ENCODE assay signal across 18 mouse cellular contexts in the genomic region with DNA sequence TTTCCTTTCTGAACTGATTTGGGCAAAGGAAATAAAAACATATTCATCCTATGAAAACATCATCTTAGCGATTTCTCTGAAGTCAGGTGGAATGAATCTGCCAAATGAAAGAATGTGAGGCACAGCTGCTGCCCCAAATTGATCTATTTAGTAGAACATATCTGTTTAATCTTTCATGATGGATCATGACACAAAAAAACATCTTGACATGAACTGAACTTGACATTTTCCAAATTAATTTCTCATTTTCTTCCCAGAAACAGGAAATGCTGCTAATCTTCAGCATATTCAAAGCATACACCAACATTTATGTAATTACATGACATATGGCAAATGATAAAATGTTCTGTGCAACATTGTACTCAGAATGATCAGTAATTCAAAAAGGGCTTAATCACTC.
"Had no signal": no experiment of that assay in that cellular context is flagged by ENCODE, and none has a peak within 500 bp of the region (broad histone marks: within the 10 kb centered on the region; RNA-seq: fewer than 3 reads in every experiment).

No protein-coding gene starts in this region.

- H3K4me1 ChIP-seq: kidney, embryonic 15.5 days; liver, embryonic 13.5 days; midbrain, embryonic 12.5 days; midbrain, embryonic 15.5 days; neural tube, embryonic 13.5 days had no signal

- H3K4me2 ChIP-seq: kidney, embryonic 15.5 days; liver, embryonic 13.5 days; midbrain, embryonic 12.5 days; midbrain, embryonic 15.5 days; neural tube, embryonic 13.5 days had no signal

- H3K9ac ChIP-seq: kidney, embryonic 15.5 days; liver, embryonic 13.5 days; midbrain, embryonic 12.5 days; midbrain, embryonic 15.5 days; neural tube, embryonic 13.5 days had no signal

- ATAC-seq: midbrain, embryonic 15.5 days had no signal

- H3K27ac ChIP-seq: kidney, embryonic 15.5 days; liver, embryonic 13.5 days; midbrain, embryonic 12.5 days; midbrain, embryonic 15.5 days; neural tube, embryonic 13.5 days; stomach, postnatal 0 days had no signal

- H3K4me3 ChIP-seq: kidney, embryonic 15.5 days; liver, embryonic 13.5 days; midbrain, embryonic 12.5 days; midbrain, embryonic 15.5 days; myocyte; neural tube, embryonic 13.5 days had no signal

- H3K9me3 ChIP-seq: kidney, embryonic 15.5 days; liver, embryonic 13.5 days; midbrain, embryonic 12.5 days; midbrain, embryonic 15.5 days; neural tube, embryonic 13.5 days had no signal

- H3K36me3 ChIP-seq: kidney, embryonic 15.5 days; liver, embryonic 13.5 days; midbrain, embryonic 12.5 days; midbrain, embryonic 15.5 days; neural tube, embryonic 13.5 days had no signal

- DNase-seq: kidney, adult 11 months; kidney, adult 8-10 months; kidney, postnatal 10 days; kidney, postnatal 36 days; liver, embryonic 13.5 days; lung, adult 2 months; lung, postnatal 14 days; lung, postnatal 4 days; right cerebral cortex, adult 18-20 months; right cerebral cortex, postnatal 14 days; right cerebral cortex, postnatal 4 days; thymus, postnatal 25 days had no signal

- H3K27me3 ChIP-seq: kidney, embryonic 15.5 days; liver, embryonic 13.5 days; midbrain, embryonic 12.5 days; midbrain, embryonic 15.5 days; neural tube, embryonic 13.5 days had no signal
